Mouse (Mus musculus): ENCODE results near the gene Pank3.
"Not testable (repeated sequence)": the region's sequence is repeated elsewhere in the genome, so short reads cannot be mapped to it uniquely, and the experiment has no call there.

Gene Pank3

DNA sequence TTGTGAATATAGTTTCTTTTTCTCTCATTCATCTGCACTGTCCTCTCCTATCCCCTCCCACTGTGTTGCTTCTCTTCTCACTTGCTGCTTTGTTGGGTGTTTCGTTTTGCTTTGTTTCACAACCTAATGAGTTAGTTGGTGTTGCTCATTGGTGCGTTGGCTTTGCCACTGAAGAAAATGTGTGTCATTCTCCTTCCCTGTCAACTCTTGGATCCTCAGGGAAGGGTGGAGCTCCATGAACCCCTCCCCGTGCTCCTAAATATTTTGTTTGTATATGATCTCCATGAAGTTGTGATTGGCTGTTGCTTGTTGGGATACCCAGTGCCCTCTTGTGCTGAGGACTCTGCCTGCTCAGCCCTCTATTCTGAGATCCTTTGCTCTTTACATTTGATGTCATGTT lies 11.1 kb downstream of the Pank3 start:
- DNase-seq: no peak

DNA sequence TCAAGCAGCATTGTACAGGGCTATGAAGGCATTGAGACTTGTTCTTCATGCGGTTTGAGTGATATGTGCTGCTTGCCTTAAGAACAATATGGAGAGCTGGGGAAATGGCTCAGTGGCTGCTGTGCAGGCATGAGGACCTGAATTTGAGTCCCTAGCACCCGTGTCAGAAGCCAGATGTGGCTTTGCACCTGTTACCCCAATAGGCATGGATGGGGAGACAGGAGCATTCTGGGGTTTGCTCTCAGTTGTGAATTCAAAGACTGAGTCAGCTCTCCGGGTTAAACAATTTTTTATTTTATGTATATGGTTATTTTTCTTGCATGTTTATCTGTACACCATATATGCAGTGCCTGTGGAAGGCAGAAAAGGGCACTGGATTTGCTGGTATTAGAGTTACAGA lies 13.2 kb downstream of the Pank3 start:
- DNase-seq: no peak

DNA sequence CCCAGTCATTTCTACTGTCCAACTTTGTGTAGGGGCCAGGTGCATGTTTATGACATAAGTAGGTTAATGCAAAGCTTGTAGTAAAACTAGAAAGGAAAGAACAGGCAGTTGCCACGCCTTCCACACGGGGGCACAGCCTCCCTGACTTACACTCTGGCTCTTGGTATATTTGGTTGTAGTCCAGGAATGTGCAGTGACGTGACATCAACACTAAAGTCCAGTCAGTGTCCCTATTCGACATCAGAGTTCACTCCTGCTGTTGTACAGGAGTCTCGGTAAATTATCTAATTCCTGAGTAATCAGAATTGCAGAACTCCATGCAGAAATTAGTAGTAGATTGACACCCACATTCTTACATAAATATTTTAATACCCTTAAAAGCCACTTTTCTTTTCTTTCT lies 13.8 kb downstream of the Pank3 start:
- no peak for DNase-seq

DNA sequence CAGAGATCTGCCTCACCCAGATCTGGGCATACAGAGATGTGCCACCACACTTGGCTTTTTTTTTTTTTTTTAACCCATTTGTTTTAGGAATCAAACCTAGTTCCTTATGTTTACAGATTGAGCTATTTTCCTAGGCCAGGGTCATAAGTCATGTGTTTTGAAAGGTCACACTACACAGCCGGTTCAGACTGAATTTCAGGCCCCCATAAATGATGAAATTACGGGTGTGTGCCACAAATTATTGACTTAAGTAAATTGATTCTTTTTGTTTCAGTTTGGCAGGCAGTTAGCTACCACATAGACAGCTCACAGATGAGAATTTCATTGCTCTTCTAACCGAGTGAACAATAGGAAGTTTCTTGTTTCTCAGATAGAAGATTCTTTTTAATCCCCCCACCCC lies 14.7 kb downstream of the Pank3 start:
- DNase-seq: no peak

DNA sequence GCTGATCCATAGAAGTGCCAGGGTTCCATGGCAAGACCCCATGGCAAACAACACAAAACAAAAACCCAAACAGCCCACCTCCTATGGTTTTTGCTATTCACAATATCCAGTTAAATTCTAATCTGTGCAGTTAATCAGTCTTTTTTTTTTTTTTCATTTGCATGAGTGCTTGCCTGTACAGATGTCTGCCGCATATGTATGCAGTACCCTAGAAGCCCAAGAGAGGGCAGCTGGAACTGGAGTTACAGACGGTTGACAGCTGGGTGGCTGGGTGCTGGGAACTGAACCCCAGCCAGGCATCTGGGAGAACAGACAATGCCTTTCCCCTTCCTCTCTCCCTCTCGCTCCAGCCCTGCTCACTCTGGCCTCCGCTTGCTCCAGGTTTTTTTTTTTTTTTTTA lies 15.3 kb downstream of the Pank3 start:
- no peak for DNase-seq

DNA sequence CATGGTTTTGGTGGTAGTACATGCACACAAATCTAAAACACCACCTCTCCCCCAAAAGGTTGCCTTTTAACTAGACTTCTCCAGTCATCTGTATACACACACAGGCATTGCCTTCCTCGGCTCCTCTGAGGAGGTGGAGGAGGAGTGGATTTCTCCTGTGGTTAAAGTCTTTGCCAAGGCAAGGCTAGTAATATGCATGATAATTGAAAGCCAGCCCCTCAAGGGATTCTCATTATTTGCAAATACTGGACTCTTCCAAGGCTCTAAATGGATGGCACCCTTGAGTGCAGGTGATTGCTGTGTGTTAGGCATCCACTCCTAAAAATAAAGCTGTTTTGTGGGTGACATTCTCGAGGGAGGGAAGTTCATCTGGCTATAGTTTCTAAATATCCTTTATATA lies 19.2 kb downstream of the Pank3 start:
- no peak for DNase-seq

DNA sequence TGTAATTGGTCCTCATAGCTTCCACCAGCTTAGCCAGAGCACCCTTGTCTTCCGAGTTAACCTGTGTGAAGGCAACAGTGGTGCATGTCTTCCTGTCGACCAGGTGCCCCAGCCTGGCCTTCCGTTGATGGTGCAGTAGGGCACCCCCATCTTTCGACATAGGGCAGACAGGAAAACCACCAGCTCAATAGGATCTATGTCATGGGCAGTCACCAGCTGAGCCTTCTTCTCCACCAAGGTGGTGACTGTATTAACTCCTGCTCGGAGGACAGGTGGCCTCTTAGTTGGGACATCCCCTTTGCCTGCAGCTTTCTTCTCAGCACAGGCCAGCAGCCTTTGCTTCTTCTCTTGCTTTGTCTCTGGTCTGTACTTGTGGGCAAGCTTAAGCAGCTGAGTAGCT lies 23.5 kb downstream of the Pank3 start:
- DNase-seq: not testable (repeated sequence)

DNA sequence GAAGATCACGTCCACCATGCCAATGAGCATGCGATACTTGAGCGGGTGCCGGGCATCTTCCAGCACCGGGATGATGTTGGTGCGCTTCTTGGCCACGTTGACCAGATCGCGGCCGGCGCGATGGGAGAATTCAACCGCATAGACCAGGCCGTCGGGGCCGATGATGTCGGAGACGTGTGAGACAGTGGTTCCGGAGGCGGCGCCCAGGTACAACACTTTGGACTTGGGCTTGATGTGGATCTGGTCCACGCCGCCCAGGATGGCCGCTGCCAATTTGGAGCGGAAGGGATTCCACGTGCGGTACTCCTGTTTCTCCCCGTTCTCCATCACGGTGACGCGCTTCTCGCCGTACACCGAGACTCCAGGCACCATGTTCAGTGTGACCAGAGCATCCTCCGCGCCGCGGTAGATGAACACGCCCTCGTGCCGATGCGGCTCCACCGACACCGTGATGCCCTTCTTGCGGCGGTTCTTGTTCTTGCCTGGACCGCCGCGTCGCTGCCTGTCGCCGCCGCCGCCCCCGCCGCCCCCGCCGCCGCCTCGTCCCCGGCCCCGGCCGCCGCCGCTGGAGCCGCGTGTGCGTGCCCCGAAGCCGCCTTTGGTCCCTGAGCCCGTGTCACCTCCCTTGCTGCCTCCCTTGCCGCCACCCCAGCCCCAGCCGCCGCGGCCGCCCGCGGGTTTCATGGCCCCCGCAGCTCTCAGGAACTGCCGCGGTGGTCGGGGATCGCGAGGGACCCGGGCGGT lies 28.6 kb downstream of the Pank3 start:
- peak; percentile 60 to 68 for DNase-seq

DNA sequence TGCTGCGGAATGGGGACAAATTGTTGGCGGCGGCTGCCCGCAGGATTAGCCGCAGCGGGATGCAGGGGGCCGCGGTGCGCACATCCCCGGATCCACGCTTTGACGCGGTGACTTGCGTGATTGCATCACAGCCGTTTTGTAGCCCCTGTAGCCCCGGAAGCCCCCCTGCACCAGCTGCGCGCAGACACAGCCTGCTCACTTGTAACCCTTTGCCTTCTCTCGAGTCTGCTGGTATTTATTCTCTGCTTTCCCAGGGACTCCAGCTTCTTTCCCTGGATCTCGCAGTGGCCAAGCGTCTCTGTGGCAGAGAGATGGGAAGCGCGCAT lies 29.2 kb downstream of the Pank3 start:
- peak; percentile 88 to 89 for DNase-seq

DNA sequence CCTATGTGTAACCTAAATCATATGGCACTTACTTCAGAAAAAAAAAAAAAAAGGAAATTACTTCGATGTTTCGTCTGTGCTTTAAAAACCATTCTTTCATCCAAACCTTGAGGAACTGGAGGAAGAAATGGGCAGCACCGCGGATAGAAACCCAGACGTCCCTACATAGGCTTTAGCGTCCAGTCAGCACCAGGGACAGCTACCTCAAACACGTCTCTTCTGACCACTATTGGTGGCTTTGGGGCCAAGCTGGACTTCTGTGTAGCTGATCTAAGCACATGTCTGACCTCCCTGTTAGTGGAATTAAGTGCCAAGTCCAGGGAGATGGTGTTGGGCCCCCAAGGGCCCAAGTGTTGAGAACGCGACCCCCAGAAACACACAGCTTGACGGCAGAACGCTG lies 29.6 kb downstream of the Pank3 start, which contains the start of gene Fbll1:
Fbll1 (minus strand) TSS at position 11 of the 400 bp plus-strand sequence.
- peak; percentile 39 to 41 for DNase-seq

DNA sequence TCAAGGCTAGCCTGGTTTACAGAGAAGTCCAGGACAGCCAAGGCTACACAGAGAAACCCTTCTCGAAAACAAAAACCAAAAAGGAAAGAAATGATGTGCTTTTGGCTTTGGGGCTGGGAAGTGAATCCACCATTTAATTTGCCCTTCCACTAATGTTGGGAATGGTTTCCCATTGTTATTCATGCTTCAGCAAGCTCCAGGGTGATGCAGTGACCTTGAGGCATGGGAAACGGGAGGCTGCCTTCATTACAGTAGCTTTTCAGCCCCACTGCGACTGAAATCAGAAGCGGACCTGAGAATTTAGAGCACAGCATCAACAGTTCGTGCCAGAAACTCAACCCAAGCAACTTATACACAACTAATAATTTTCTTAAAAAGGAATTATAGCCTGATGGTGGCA lies 32.0 kb downstream of the Pank3 start:
- DNase-seq: no peak

DNA sequence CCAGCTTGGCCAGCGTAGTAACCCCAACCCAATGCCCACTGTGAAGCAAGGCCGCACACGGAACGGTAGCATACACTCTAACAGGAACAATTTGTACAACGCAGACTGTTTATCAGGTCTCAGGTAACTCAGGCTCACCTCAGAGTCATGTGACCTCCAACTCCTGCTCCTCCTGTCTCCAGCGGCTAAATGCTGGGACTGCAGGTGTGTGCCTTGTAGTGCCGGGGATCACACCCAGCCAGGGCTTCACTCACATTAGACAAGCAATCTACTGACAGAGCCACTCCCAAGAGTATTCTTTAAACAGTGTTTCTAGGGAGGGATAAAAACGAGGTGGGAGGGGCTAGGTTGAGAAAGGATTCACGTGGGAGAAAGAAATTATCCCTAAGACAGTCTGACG lies 42.2 kb downstream of the Pank3 start:
- no peak for DNase-seq

DNA sequence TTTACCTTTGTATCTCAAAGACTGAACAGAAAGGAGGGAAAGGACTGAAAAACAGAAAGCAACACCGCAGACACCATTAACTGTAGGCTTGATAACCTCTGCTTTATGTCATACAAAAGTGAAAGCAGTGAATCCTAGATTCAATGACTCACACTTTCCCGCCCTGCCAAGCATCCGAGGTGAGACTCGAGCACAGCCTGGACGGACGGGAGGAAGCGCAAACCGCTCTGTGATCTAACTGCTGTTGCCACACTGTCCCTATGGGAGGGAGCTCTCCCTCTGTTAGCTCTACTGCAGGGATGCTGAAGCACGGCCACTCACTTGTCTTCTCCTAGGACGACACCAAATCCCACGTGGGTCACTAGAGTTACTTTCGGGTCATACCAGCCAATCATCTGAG lies 47.0 kb downstream of the Pank3 start:
- no peak for DNase-seq

DNA sequence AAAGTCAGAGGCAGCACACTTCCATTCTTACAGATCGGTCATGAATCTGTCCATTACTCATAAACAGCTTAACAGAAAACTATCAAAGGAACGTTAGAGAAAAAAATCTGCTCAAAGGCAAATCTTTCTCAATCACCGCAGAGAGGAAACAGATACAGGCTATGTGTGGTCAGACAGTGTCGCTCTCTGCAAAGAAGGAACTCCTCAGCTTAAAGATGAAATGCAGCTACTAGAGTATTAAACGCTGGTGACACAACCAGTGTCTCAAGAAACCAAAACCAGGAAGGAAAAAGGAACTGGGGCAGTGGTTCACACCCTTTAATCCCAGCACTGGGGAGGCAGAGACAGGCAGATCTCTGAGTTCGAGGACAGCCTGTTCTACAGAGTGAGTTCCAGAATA lies 58.4 kb downstream of the Pank3 start:
- no peak for DNase-seq

DNA sequence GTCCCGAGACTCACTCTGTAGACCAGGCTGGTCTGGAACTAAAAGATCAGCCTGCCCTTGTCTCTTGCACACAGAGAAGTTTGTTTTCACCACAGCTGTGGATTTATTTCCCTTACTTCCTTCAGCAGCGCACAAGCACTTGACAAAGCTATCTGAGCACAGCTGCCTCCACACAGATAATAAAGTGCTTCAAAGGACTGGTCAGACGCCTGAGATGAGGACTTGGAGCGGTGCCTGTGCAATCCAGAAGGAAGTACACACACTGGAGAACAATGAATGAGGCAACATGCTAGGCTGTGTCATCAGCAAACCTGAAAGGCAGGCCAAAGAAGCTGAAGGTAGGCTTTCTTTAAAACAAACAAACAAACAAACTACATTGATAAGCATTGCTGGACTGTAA lies 62.9 kb downstream of the Pank3 start:
- DNase-seq: no peak

DNA sequence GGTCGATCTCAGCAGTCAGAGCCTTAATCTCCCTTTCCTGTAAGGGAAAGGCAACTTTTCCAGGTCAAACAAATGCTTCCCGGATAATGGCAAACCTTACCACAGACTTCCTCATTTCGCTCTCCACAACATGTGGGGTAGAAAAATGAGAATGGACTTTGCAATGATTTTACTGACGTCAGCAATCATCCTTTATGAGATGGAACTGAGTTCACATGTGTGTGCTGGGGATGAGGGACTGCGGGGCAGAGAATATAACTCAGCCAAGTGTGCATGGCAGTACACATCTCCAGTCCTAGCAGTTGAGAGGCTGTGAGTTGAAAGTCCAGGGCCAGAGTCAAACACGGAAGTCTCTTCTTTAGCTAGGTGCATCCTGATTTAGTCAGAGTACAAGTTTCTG lies 64.0 kb downstream of the Pank3 start:
- DNase-seq: no peak

DNA sequence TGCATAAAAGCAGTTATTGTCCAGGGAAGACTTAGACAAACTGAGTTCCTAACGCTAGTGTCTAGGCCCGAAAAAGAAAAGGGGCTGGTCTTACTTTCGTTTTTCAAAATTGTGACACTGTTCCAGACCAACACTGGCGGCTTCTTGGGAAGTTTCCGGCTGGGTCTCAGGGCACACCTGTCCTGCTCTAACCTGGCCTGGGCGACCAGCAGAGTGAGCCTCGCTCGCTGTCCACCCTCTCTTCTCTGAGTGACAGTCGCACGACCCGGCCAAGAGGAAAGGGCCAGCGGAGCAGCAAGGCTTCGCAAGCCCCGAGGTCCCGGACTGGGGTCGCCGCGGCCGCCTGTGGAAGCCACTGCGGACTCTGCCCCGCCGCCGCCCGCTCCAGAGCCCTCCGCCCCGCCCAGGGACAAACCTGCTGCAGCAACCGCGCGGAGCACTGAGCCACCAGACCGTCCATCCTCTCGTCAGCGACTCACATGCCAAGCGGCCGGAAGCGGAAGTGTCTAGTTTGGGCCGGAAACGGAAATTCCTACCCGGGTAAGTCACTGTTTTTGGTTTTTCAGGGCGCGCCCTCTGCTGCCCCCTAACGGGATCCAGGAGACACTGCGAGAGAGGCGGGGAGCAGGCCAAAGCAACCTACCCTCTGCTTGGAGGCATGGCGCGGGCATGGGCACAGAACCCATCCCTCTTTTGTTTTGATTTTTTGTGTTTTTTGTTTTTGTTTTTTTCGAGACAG lies 64.9 kb downstream of the Pank3 start, which contains the start of gene Rars:
Rars (minus strand) TSS at position 485 of the 739 bp plus-strand sequence.
- peak; percentile 95 to 96 for DNase-seq

DNA sequence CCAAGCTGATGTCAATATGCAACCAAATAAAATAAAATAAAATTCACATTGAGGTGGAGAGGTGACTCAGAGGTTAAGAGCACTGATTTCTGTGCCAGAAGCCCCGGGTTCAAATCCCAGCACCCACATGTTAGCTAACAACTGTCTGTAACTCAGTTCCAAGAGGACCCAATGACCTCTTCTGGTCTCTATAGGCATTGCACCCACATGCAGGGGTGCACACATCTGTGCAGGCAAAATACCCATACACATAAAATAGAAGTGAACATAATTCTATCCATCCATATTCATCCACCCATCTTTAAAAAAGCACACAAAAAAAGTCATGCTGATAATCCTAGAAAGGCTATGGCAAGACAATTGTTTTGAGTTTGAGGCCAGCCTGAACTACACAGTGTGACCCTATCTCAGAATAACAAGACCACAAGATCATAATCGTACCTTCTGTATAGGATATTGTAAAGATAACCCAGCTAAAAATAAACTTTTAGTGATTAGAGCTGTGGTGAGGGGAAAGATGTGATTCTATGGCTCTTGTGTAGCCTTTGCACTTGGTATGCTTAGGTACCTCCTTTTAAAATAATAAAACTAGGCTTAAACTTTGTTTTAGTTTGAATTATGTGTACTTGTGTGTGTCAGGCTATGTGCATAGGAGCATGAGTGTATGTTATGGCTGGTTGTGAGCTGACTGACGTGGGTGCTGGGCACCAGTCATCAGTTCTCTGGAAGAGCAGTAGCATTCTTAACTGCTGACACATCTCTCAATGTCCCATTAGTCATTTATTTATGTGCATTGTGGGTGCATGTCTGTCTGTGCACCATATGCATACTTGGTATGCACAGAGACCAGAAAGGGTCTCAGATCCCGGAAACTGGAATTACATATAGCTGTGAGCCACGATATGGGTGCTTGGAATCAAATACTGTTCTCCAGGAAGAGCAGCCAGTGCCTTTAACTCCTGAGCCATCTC lies 68.2 kb downstream of the Pank3 start:
- DNase-seq: no peak

DNA sequence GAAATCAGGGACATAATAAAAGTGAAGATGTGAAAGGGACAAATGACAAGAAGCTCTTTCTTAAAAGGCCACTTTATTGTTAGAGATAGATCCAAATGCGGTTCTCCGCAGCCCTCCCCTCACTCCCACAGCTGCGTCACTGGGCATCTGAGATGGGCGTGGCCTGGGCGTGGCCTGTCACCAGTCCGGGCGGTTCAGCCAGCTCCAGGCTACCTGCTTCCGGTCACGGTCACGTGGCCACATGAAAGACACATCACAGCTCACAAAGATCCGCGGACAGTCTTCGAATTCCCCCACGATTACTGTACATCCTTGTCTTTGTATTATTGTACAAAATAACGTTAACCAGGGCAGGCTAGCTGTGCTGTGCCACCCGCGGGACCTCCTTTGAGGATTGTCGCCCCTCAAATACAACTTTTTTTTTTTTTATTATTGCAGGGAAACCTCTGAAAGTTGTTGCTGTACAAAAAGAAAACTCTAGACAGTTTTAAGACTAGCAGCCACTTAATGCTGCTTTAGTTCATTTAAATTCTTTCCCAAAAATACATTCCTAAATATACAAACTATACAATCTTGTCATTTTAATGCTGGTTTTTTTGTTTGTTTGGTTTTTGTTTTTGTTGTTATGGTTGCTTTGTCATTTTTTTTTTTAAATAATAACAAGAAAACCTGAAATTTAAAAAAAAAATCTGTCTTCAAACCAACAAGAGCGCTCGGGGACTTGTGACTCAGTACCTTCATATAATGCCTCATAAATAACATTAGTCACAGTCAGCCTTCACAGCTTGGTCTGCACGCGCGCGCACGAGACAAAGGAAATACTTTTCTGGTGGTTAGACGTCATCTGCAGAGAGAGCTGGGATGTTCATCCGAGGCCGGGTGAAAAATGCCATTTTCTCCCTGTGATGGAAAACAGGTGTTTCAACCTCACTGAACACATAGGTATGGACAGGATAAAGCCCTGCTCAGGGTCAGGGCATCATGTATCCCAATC lies 69.4 kb downstream of the Pank3 start:
- peak; percentile 91 to 93 for DNase-seq

DNA sequence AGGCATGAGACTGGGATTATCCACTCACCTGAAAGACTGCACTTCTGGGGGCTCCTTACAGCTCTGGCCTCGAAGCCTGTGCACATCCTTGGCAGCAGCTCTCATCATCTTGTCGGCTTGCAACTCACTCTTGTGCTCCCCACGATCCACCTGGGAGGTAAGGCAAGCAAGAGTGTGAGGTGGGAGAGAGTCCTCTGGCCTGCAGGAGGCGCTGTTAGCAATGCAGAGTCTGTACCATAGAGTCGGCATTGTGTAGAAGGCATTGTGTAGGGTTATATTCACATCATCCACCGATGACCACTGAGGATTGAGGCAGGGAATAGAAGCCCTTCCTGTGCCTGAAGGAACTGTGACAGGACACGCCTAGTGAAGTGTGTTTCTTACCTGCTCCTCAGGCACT lies 71.0 kb downstream of the Pank3 start:
- DNase-seq: peak in 1 of 2 experiments; percentile 18

DNA sequence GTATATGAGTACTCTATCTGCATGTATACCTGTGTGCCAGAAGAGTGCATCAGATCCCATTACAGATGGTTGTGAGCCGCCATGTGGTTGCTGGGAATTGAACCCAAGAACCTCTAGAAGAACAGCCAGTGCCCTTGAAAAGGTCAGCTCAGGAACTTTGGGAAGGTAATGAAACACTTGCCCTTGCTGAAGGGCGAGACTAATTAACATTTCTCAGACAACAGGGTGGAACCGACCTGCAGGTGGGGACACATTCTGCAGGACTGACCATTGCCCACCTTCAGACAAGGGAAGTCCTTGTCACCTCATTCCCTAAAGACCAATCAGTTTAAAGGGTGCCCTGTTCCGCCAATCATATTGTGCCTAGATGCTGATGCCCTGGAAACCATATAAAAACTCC lies 71.5 kb downstream of the Pank3 start:
- not testable (repeated sequence) for DNase-seq
